Mouse (Mus musculus) stomach, postnatal 0 days (tissue): ENCODE results near the gene Dhx40.

Experiments
- CTCF ChIP-seq: IDR thresholded peaks from 2 replicates; pipeline ENCODE4 v1.5.1; 2016; ENCODE audit warnings: antibody characterized with exemption, low read depth, mild to moderate bottlenecking, moderate library complexity
- EP300 ChIP-seq: optimal IDR thresholded peaks from 2 replicates; pipeline ENCODE3; 2016; ENCODE audit warnings: antibody characterized with exemption

GRCm38 (mm10) chr11:86855639-86856425, 48.3 kb upstream of the Dhx40 start:
- TF ChIP-seq CTCF (no peak), EP300 (no peak)
